Mouse (Mus musculus): ENCODE data around the gene Prr36. TPM values are rescaled to one million over a fixed set of nuclear protein-coding genes. Genes with fewer than 3 reads are reported as not detected.

The Prr36 gene
- polyA plus RNA-seq, 1 experiment from 2014 or later = 0.52 TPM

- Histone ChIP-seq H3K4me1 (replicated peaks; ENCODE audit: control insufficient read depth, insufficient read depth) (no peaks in the 10 kb centered on the region; the same call in 1 of the 2 replicates), H3K27ac (replicated peaks) (no peak overlapping the region), H3K36me3 (ENCODE audit: control insufficient read depth, insufficient read depth, low read length) (peaks cover 5% of the 10 kb centered on the region; the same call in 1 of the 2 replicates), H3K4me3 (ENCODE audit: low read depth, low read length) (no peak overlapping the region), H3K4me2 (replicated peaks; ENCODE audit: low read depth) (no peak overlapping the region), H3K9ac (ENCODE audit: low read length) (no peak overlapping the region), H3K27me3 (ENCODE audit: control insufficient read depth, insufficient read depth, low read length) (no peaks in the 10 kb centered on the region), H3K9me3 (ENCODE audit: control insufficient read depth, low read length) (no peaks in the 10 kb centered on the region)
- ATAC-seq (ENCODE audit: low FRiP score, low TSS enrichment) = peak; percentile 42; the same call in 1 of the 2 replicates
- TF ChIP-seq CTCF (IDR thresholded peaks at IDR 0.05; ENCODE audit: low read depth) (peak; percentile 43; the same call in 1 of the 2 replicates), EP300 (optimal IDR thresholded peaks at IDR 0.05) (no peak)
- peak; percentile 52 for DNase-seq (ENCODE audit: low spot score)
- 51% methylated on average over 38 of the region's 38 CpGs for WGBS
Measured at GRCm38 (mm10) chr8:4205246-4206123, 11.8 kb downstream of the Prr36 start.

- no peak overlapping the region for H3K4me2 ChIP-seq (replicated peaks; ENCODE audit: low read depth)
- no peaks in the 10 kb centered on the region for H3K9me3 ChIP-seq (ENCODE audit: control insufficient read depth, low read length)
- H3K27ac ChIP-seq (replicated peaks) = no peak overlapping the region
- no peaks in the 10 kb centered on the region for H3K4me1 ChIP-seq (replicated peaks; ENCODE audit: control insufficient read depth, insufficient read depth)
- H3K4me3 ChIP-seq (ENCODE audit: low read depth, low read length) = no peak overlapping the region
- WGBS = 74% methylated on average over 2 of the region's 2 CpGs
- no peak for DNase-seq (ENCODE audit: low spot score)
- peaks cover 5% of the 10 kb centered on the region; the same call in 1 of the 2 replicates for H3K36me3 ChIP-seq (ENCODE audit: control insufficient read depth, insufficient read depth, low read length)
- no peak for TF ChIP-seq CTCF (IDR thresholded peaks at IDR 0.05; ENCODE audit: low read depth)
- TF ChIP-seq EP300 (optimal IDR thresholded peaks at IDR 0.05) = no peak
- no peaks in the 10 kb centered on the region for H3K27me3 ChIP-seq (ENCODE audit: control insufficient read depth, insufficient read depth, low read length)
- no peak overlapping the region for H3K9ac ChIP-seq (ENCODE audit: low read length)
- ATAC-seq (ENCODE audit: low FRiP score, low TSS enrichment) = no peak
Measured at GRCm38 (mm10) chr8:4201321-4201720, 15.9 kb downstream of the Prr36 start.

- Histone ChIP-seq H3K4me2 (replicated peaks; ENCODE audit: low read depth) (no peak overlapping the region), H3K36me3 (ENCODE audit: control insufficient read depth, insufficient read depth, low read length) (no peaks in the 10 kb centered on the region)
Measured at GRCm38 (mm10) chr8:4193588-4193894, 23.7 kb downstream of the Prr36 start.

GRCm38 (mm10) chr8:4192807-4193587, 24.3 kb downstream of the Prr36 start:
- Histone ChIP-seq H3K4me1 (replicated peaks; ENCODE audit: control insufficient read depth, insufficient read depth) (no peaks in the 10 kb centered on the region), H3K27me3 (ENCODE audit: control insufficient read depth, insufficient read depth, low read length) (no peaks in the 10 kb centered on the region), H3K4me3 (ENCODE audit: low read depth, low read length) (no peak overlapping the region), H3K27ac (replicated peaks) (no peak overlapping the region), H3K36me3 (ENCODE audit: control insufficient read depth, insufficient read depth, low read length) (no peaks in the 10 kb centered on the region), H3K4me2 (replicated peaks; ENCODE audit: low read depth) (0 out of 2 replicates have a peak overlapping the region, but pooled peaks have one; percentile 14), H3K9ac (ENCODE audit: low read length) (no peak overlapping the region), H3K9me3 (ENCODE audit: control insufficient read depth, low read length) (no peaks in the 10 kb centered on the region)
- TF ChIP-seq CTCF (IDR thresholded peaks at IDR 0.05; ENCODE audit: low read depth) = peak; percentile 94
- TF ChIP-seq EP300 (optimal IDR thresholded peaks at IDR 0.05) = no peak
- 11% methylated on average over 18 of the region's 18 CpGs for WGBS
- peak; percentile 87 for DNase-seq (ENCODE audit: low spot score)
- peak; percentile 86 for ATAC-seq (ENCODE audit: low FRiP score, low TSS enrichment)

More at GRCm38 (mm10) chr8:4193588-4193894, 23.7 kb downstream of the Prr36 start:
- 44% methylated on average over 7 of the region's 7 CpGs for WGBS
- no peak overlapping the region for H3K27ac ChIP-seq (replicated peaks)
- H3K27me3 ChIP-seq (ENCODE audit: control insufficient read depth, insufficient read depth, low read length) = no peaks in the 10 kb centered on the region
- no peaks in the 10 kb centered on the region for H3K4me1 ChIP-seq (replicated peaks; ENCODE audit: control insufficient read depth, insufficient read depth)
- ATAC-seq (ENCODE audit: low FRiP score, low TSS enrichment) (no peak), DNase-seq (ENCODE audit: low spot score) (no peak)
- no peak overlapping the region for H3K4me3 ChIP-seq (ENCODE audit: low read depth, low read length)
- H3K9me3 ChIP-seq (ENCODE audit: control insufficient read depth, low read length) = no peaks in the 10 kb centered on the region
- no peak for TF ChIP-seq CTCF (IDR thresholded peaks at IDR 0.05; ENCODE audit: low read depth)
- no peak for TF ChIP-seq EP300 (optimal IDR thresholded peaks at IDR 0.05)
- H3K9ac ChIP-seq (ENCODE audit: low read length) = no peak overlapping the region

GRCm38 (mm10) chr8:4192305-4192704, 25.0 kb downstream of the Prr36 start:
- Histone ChIP-seq H3K9me3 (ENCODE audit: control insufficient read depth, low read length) (no peaks in the 10 kb centered on the region), H3K4me2 (replicated peaks; ENCODE audit: low read depth) (no peak overlapping the region), H3K27me3 (ENCODE audit: control insufficient read depth, insufficient read depth, low read length) (no peaks in the 10 kb centered on the region), H3K4me3 (ENCODE audit: low read depth, low read length) (no peak overlapping the region), H3K27ac (replicated peaks) (no peak overlapping the region), H3K4me1 (replicated peaks; ENCODE audit: control insufficient read depth, insufficient read depth) (no peaks in the 10 kb centered on the region), H3K9ac (ENCODE audit: low read length) (no peak overlapping the region), H3K36me3 (ENCODE audit: control insufficient read depth, insufficient read depth, low read length) (peaks cover 4% of the 10 kb centered on the region; the same call in 1 of the 2 replicates)
- DNase-seq (ENCODE audit: low spot score) = no peak
- TF ChIP-seq CTCF (IDR thresholded peaks at IDR 0.05; ENCODE audit: low read depth) (no peak), EP300 (optimal IDR thresholded peaks at IDR 0.05) (no peak)
- peak; percentile 24; the same call in 1 of the 2 replicates for ATAC-seq (ENCODE audit: low FRiP score, low TSS enrichment)
- WGBS = 55% methylated on average over 5 of the region's 5 CpGs

Data from stomach, postnatal 0 days (tissue).